In the genomic region with DNA sequence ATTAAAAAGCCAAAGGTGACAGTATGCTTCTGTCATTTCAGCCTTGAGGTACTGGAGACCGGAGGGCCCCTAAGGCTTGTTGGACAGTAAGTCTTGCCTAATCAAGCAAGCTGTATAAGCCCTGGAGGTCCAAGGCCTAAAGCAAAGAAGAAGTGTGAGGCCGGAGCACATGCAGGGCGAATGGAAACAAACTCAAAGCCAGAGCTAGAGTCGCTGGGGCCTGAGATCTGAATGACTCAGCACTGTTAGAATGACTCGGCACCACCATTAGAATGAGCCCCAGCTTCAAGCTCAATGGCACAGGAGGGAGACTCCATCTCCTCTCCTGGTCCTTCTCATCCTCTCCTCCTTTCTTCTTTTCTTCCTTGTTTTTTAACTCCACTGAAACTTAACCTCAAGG, we compare ENCODE assay signal across 26 mouse cellular contexts. TPM values are rescaled to one million over a fixed set of nuclear protein-coding genes. Genes with fewer than 3 reads are reported as not detected.
A peak's percentile ranks its signal among the peaks of the same experiment; 100 is the strongest.
DNase-seq lines count a peak whose midpoint lies in the region; ATAC-seq and TF ChIP-seq lines count a peak whose summit lies in the region.
"Had no signal": no experiment of that assay in that cellular context is flagged by ENCODE, and none has a peak within 500 bp of the region (broad histone marks: within the 10 kb centered on the region; RNA-seq: fewer than 3 reads in every experiment).

No protein-coding gene starts in this region.

- DNase-seq in heart, adult 2 months, result no peak
- DNase-seq in liver, embryonic 13.5 days, result peak; percentile 58
- no peak for DNase-seq in kidney, adult 8-10 months
- DNase-seq in cerebellum, postnatal 4 days (ENCODE audit: low spot score in 2 of 2), result no peak
- no peak for DNase-seq in gastrocnemius, postnatal 25 days
- DNase-seq: adrenal gland, postnatal 14 days; cerebellum, adult 9-11 months; forebrain, postnatal 0 days; heart, adult 18-20 months; heart, postnatal 36 days; kidney, postnatal 14 days; layer of hippocampus, adult 9-11 months; right cerebral cortex, postnatal 4 days; thymus, postnatal 36 days had no signal

- no peaks in the 10 kb centered on the region for H3K9me3 ChIP-seq in heart, embryonic 13.5 days
- H3K9me3 ChIP-seq in liver, embryonic 13.5 days (replicated peaks), result no peaks in the 10 kb centered on the region
- H3K9me3 ChIP-seq: limb, embryonic 13.5 days; midbrain, embryonic 13.5 days had no signal

- H3K27me3 ChIP-seq in heart, embryonic 13.5 days (replicated peaks), result peaks cover 43% of the 10 kb centered on the region
- H3K27me3 ChIP-seq in heart, adult 2 months (ENCODE audit: control insufficient read depth, insufficient read depth, low read length), result no peaks in the 10 kb centered on the region
- peaks cover 51% of the 10 kb centered on the region for H3K27me3 ChIP-seq in liver, embryonic 13.5 days

- no peaks in the 10 kb centered on the region for H3K79me2 ChIP-seq in heart, adult 2 months (replicated peaks; ENCODE audit: control insufficient read depth, insufficient read depth, low read length)

- 60% methylated on average over 5 of the region's 5 CpGs for WGBS in heart, embryonic 13.5 days
- WGBS in heart, adult 2 months, result 77% methylated on average over 5 of the region's 5 CpGs
- WGBS in liver, embryonic 13.5 days (ENCODE audit: insufficient replicate concordance), result 42% methylated on average over 5 of the region's 5 CpGs

- TF ChIP-seq POLR2A in heart, adult 2 months (IDR thresholded peaks at IDR 0.05; ENCODE audit: insufficient read depth, low read depth, low read length), result no peak

- no peak overlapping the region for H3K4me3 ChIP-seq in heart, embryonic 13.5 days
- H3K4me3 ChIP-seq in heart, adult 2 months, result no peak overlapping the region
- H3K4me3 ChIP-seq in liver, embryonic 13.5 days (replicated peaks), result no peak overlapping the region
- H3K4me3 ChIP-seq: limb, embryonic 13.5 days; midbrain, embryonic 13.5 days; myocyte had no signal

- TF ChIP-seq CTCF in heart, adult 2 months (IDR thresholded peaks at IDR 0.05), result no peak

- peak; percentile 48; the same call in 1 of the 2 replicates for ATAC-seq in heart, embryonic 13.5 days (ENCODE audit: extremely low read depth, insufficient number of reproducible peaks, low FRiP score, low TSS enrichment)
- peak; percentile 52 for ATAC-seq in common myeloid progenitor, adult 5-6 weeks (replicated peaks; ENCODE audit: low read depth, poor library complexity, severe bottlenecking)
- ATAC-seq in liver, embryonic 13.5 days (ENCODE audit: low read depth), result peak; percentile 87
- ATAC-seq: CD4-positive, CD25-positive, alpha-beta regulatory T cell, adult 4 months; forebrain, postnatal 0 days; hindbrain, embryonic 16.5 days; intestine, postnatal 0 days; midbrain, embryonic 13.5 days had no signal

- intact Hi-C loops in heart, adult 2 months (cut with DNase I), result no loop called here

- H3K9ac ChIP-seq in heart, embryonic 13.5 days, result no peak overlapping the region
- H3K9ac ChIP-seq in heart, adult 2 months (ENCODE audit: low read depth, low read length), result no peak overlapping the region
- peak overlapping the region; percentile 61 for H3K9ac ChIP-seq in liver, embryonic 13.5 days
- H3K9ac ChIP-seq: forebrain, postnatal 0 days; limb, embryonic 13.5 days; midbrain, embryonic 13.5 days had no signal

- no peaks in the 10 kb centered on the region for H3K36me3 ChIP-seq in heart, embryonic 13.5 days
- no peaks in the 10 kb centered on the region for H3K36me3 ChIP-seq in heart, adult 2 months (ENCODE audit: control insufficient read depth, insufficient read depth, low read length)
- no peaks in the 10 kb centered on the region for H3K36me3 ChIP-seq in liver, embryonic 13.5 days
- H3K36me3 ChIP-seq: limb, embryonic 13.5 days; midbrain, embryonic 13.5 days had no signal

- peaks cover 29% of the 10 kb centered on the region for H3K4me1 ChIP-seq in heart, embryonic 13.5 days
- H3K4me1 ChIP-seq in heart, adult 2 months (ENCODE audit: control insufficient read depth, insufficient read depth, low read length), result no peaks in the 10 kb centered on the region; the same call in 1 of the 2 replicates
- H3K4me1 ChIP-seq in liver, embryonic 13.5 days (replicated peaks), result peaks cover 50% of the 10 kb centered on the region

- no peak for TF ChIP-seq EP300 in heart, adult 2 months (IDR thresholded peaks at IDR 0.05; ENCODE audit: insufficient read depth, low read depth, low read length)

- no peak overlapping the region for H3K27ac ChIP-seq in heart, embryonic 13.5 days (replicated peaks)
- H3K27ac ChIP-seq in heart, adult 2 months, result no peak overlapping the region
- peak overlapping the region; percentile 90 for H3K27ac ChIP-seq in liver, embryonic 13.5 days
- H3K27ac ChIP-seq: limb, embryonic 13.5 days; midbrain, embryonic 13.5 days had no signal

- H3K4me2 ChIP-seq in heart, embryonic 13.5 days, result no peak overlapping the region
- peak overlapping the region; percentile 45 for H3K4me2 ChIP-seq in liver, embryonic 13.5 days
- H3K4me2 ChIP-seq: limb, embryonic 13.5 days; midbrain, embryonic 13.5 days had no signal

RNA-seq across cellular contexts. Expression of a gene that starts 1.5 kb away (rescaled TPM):
- polyA plus RNA-seq in heart, embryonic 13.5 days (2015; fragmentation: Nextera tagmentation; extraction: Ambion mirVana), result 36.5 and 47.5 TPM in 2 replicates
- 1 to 10 TPM; 2.9 to 3.8 TPM for total RNA-seq in heart, adult 2 months (2021)
- polyA plus RNA-seq in heart, adult 2 months (2012; rRNA removed), result 3.5 and 6.1 TPM in 2 replicates
- total RNA-seq in common myeloid progenitor, adult 5-6 weeks (2017), result not detected in 2 replicates
- polyA plus RNA-seq in liver, embryonic 13.5 days (2015; fragmentation: Nextera tagmentation; extraction: Ambion mirVana), result 0.45 and 0.47 TPM in 2 replicates
- 1 to 10 TPM; 5.0 to 5.1 TPM for total RNA-seq in gastrocnemius, postnatal 25 days (2021)
- total RNA-seq: neutrophil, adult 5-6 weeks had no signal
- polyA plus RNA-seq: CD4-positive, CD25-positive, alpha-beta regulatory T cell, adult 4 months had no signal

RNA-seq across cellular contexts. Expression of a gene that starts 13.9 kb away (rescaled TPM):
- polyA plus RNA-seq in heart, embryonic 13.5 days (2015; fragmentation: Nextera tagmentation; extraction: Ambion mirVana), result not detected in 2 replicates
- total RNA-seq in heart, adult 2 months (2021), result not detected
- not detected in 2 replicates for polyA plus RNA-seq in heart, adult 2 months (2012; rRNA removed)
- total RNA-seq in common myeloid progenitor, adult 5-6 weeks (2017), result not detected in 2 replicates
- polyA plus RNA-seq in liver, embryonic 13.5 days (2015; fragmentation: Nextera tagmentation; extraction: Ambion mirVana), result 0.78 and 0.98 TPM in 2 replicates
- not detected for total RNA-seq in gastrocnemius, postnatal 25 days (2021)
- total RNA-seq: adrenal gland, postnatal 14 days; forebrain, postnatal 0 days; gastrocnemius, adult 18-20 months; heart, adult 18-20 months; heart, postnatal 36 days; neutrophil, adult 5-6 weeks had no signal
- polyA plus RNA-seq: CD4-positive, CD25-positive, alpha-beta regulatory T cell, adult 4 months; forebrain, postnatal 0 days; hindbrain, embryonic 16.5 days; limb, embryonic 13.5 days; lung, embryonic 16.5 days; midbrain, embryonic 13.5 days; myocyte; testis, adult 2 months had no signal

RNA-seq across cellular contexts. Expression of a gene that starts 21.5 kb away (rescaled TPM):
- polyA plus RNA-seq in heart, embryonic 13.5 days (2015; fragmentation: Nextera tagmentation; extraction: Ambion mirVana), result 27.9 and 61.6 TPM in 2 replicates
- 10 to 100 TPM; 51.8 to 74.4 TPM for total RNA-seq in heart, adult 2 months (2021)
- 15.6 and 32.2 TPM in 2 replicates for polyA plus RNA-seq in heart, adult 2 months (2012; rRNA removed)
- total RNA-seq in common myeloid progenitor, adult 5-6 weeks (2017), result 113 and 182 TPM in 2 replicates
- 1,104 and 1,162 TPM in 2 replicates for polyA plus RNA-seq in liver, embryonic 13.5 days (2015; fragmentation: Nextera tagmentation; extraction: Ambion mirVana)
- 100 to 1,000 TPM in 1 of 2 experiments, 10 to 100 TPM in 1; 61.6 to 106 TPM for total RNA-seq in gastrocnemius, postnatal 25 days (2021)
- total RNA-seq: neutrophil, adult 5-6 weeks had no signal
- polyA plus RNA-seq: CD4-positive, CD25-positive, alpha-beta regulatory T cell, adult 4 months had no signal

RNA-seq across cellular contexts. Expression of a gene that starts 28.0 kb away (rescaled TPM):
- polyA plus RNA-seq in heart, embryonic 13.5 days (2015; fragmentation: Nextera tagmentation; extraction: Ambion mirVana), result 230 and 374 TPM in 2 replicates
- total RNA-seq in heart, adult 2 months (2021), result 100 to 1,000 TPM; 279 to 438 TPM
- 420 and 727 TPM in 2 replicates for polyA plus RNA-seq in heart, adult 2 months (2012; rRNA removed)
- 115 and 180 TPM in 2 replicates for total RNA-seq in common myeloid progenitor, adult 5-6 weeks (2017)
- polyA plus RNA-seq in liver, embryonic 13.5 days (2015; fragmentation: Nextera tagmentation; extraction: Ambion mirVana), result 3,562 and 4,215 TPM in 2 replicates
- total RNA-seq in gastrocnemius, postnatal 25 days (2021), result 10 to 100 TPM; 63.7 to 91.7 TPM

RNA-seq across cellular contexts. Expression of a gene that starts 52.2 kb away (rescaled TPM):
- polyA plus RNA-seq in heart, embryonic 13.5 days (2015; fragmentation: Nextera tagmentation; extraction: Ambion mirVana), result 6.3 and 7.1 TPM in 2 replicates
- 1 to 10 TPM; 6.1 to 8.5 TPM for total RNA-seq in heart, adult 2 months (2021)
- 14.1 and 22.9 TPM in 2 replicates for polyA plus RNA-seq in heart, adult 2 months (2012; rRNA removed)
- total RNA-seq in common myeloid progenitor, adult 5-6 weeks (2017), result 4.5 and 4.8 TPM in 2 replicates
- 2.9 and 4.2 TPM in 2 replicates for polyA plus RNA-seq in liver, embryonic 13.5 days (2015; fragmentation: Nextera tagmentation; extraction: Ambion mirVana)
- total RNA-seq in gastrocnemius, postnatal 25 days (2021), result 1 to 10 TPM; 1.5 to 2.3 TPM
